Mouse (Mus musculus) cortical plate, adult 2 months (tissue): Measurements from ENCODE around the gene Espl1.

ENCODE experiments used
- CTCF ChIP-seq: fragments of 200-500 bp; IDR thresholded peaks from 2 replicates; pipeline ENCODE4 v1.5.1; 2011; ENCODE audit warnings: mild to moderate bottlenecking, control low read depth, low read length; ENCODE audit not compliant: insufficient read depth; ENCODE audit errors: extremely low read depth
- POLR2A ChIP-seq: fragments of 200-500 bp; IDR thresholded peaks from 2 replicates; pipeline ENCODE4 v1.6.1; 2011; ENCODE audit warnings: mild to moderate bottlenecking, low read length, control low read depth; ENCODE audit not compliant: insufficient read depth; ENCODE audit errors: extremely low read depth

- TF ChIP-seq CTCF (no peak), POLR2A (no peak)
Measured at GRCm38 (mm10) chr15:102302542-102302941, 6.5 kb downstream of the Espl1 start.
